Mouse (Mus musculus) macrophage (primary cell): ENCODE results near the gene Cntrl. TPM values are rescaled to one million over a fixed set of nuclear protein-coding genes. Genes with fewer than 3 reads are reported as not detected.
A peak's percentile ranks its signal among the peaks of the same experiment; 100 is the strongest.

ENCODE experiments used
- H3K27ac ChIP-seq: fragments of 350-480 bp; formaldehyde crosslinking; 2 replicates; pipeline ENCODE4 v1.9.0; 2021
- H3K36me3 ChIP-seq: fragments of 350-480 bp; formaldehyde crosslinking; 2 replicates; pipeline ENCODE4 v1.9.0; 2021; ENCODE audit errors: inconsistent target
- H3K4me3 ChIP-seq: fragments of 350-480 bp; formaldehyde crosslinking; 2 replicates; pipeline ENCODE4 v1.9.0; 2021; ENCODE audit errors: inconsistent target
- H3K79me2 ChIP-seq: fragments of 350-480 bp; formaldehyde crosslinking; 2 replicates; pipeline ENCODE4 v1.9.0; 2021; ENCODE audit errors: inconsistent target
- WGBS: methylation state at CpG from one replicate; pipeline ENCODE4 v1.1.7; 2026; ENCODE audit warnings: inconsistent platforms; ENCODE audit not compliant: missing documents; 5-methylcytosine and 5-hydroxymethylcytosine counted together
- polyA plus RNA-seq: library from polyadenylated mRNA; stranded (reverse); fragments of 250-400 nt; gene quantifications from 3 replicates; pipeline ENCODE4 v1.2.4, GENCODE M21; 2018; ENCODE audit warnings: inconsistent platforms

Gene Cntrl
- polyA plus RNA-seq, 1 experiment from 2014 or later, result 21.6 TPM

GRCm38 (mm10) chr2:35151303-35151882 is 42.1 kb downstream of the Cntrl start:
- no peaks in the 10 kb centered on the region for H3K79me2 ChIP-seq
- H3K4me3 ChIP-seq, result no peak overlapping the region
- no peak overlapping the region for H3K27ac ChIP-seq
- WGBS, result 77% methylated on average over 13 of the region's 13 CpGs
- H3K36me3 ChIP-seq, result peaks cover 81% of the 10 kb centered on the region

- Histone ChIP-seq H3K27ac (no peak overlapping the region), H3K4me3 (no peak overlapping the region), H3K36me3 (peaks cover 64% of the 10 kb centered on the region), H3K79me2 (no peaks in the 10 kb centered on the region)
- WGBS, result 9% methylated on average over 6 of the region's 6 CpGs
Measured at GRCm38 (mm10) chr2:35153179-35153578, 43.9 kb downstream of the Cntrl start.

GRCm38 (mm10) chr2:35153844-35154554 is 44.7 kb downstream of the Cntrl start:
- WGBS, result 89% methylated on average over 8 of the region's 8 CpGs

DNA sequence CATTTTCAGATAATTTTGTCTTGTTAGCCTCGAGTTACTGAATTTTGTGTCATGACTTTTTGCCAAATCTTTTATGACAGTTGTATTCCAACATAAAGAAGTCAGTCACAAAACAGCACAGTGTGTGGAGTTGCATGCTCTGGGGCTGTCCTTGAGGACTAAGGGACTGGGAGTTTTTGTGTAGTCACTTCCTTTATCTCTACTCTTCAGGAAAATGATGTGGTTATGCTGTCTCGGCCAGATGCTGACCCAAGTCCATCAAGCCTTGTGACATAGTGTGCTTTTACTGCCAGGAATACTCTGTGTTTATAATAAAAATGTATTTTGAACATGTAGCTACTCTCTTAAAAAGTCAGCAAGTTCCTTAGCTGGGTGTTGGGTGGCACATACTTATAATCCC is 47.7 kb downstream of the Cntrl start:
- H3K27ac ChIP-seq, result peak overlapping the region; percentile 34
- H3K4me3 ChIP-seq, result no peak overlapping the region
- peaks cover 35% of the 10 kb centered on the region for H3K36me3 ChIP-seq
- 27% methylated on average over 2 of the region's 2 CpGs for WGBS
- no peaks in the 10 kb centered on the region for H3K79me2 ChIP-seq

More at GRCm38 (mm10) chr2:35153844-35154554, 44.7 kb downstream of the Cntrl start:
- Histone ChIP-seq H3K4me3 (no peak overlapping the region), H3K36me3 (peaks cover 60% of the 10 kb centered on the region), H3K79me2 (no peaks in the 10 kb centered on the region), H3K27ac (no peak overlapping the region)

DNA sequence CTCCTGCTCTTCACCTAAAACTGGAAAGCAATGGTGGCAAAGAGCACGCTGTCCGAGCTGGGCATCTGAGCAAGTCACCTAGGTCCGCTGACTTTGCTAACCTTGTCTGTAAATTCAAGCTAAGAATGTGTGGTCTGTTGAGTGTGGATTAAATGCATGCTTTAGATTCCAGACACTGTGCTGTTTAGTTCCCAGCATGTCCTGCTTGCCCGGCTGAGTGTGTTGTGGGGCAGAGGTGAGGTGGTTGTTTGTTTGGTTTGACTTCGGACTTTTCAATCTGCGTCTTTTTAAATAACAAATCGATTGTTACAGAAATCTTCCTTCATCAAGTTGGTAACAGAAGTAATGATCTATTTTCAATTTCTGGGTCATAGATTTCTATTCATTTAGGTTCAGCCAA is 48.5 kb downstream of the Cntrl start:
- Histone ChIP-seq H3K4me3 (no peak overlapping the region), H3K27ac (no peak overlapping the region), H3K79me2 (no peaks in the 10 kb centered on the region), H3K36me3 (peaks cover 31% of the 10 kb centered on the region)
- 97% methylated on average over 7 of the region's 7 CpGs for WGBS

DNA sequence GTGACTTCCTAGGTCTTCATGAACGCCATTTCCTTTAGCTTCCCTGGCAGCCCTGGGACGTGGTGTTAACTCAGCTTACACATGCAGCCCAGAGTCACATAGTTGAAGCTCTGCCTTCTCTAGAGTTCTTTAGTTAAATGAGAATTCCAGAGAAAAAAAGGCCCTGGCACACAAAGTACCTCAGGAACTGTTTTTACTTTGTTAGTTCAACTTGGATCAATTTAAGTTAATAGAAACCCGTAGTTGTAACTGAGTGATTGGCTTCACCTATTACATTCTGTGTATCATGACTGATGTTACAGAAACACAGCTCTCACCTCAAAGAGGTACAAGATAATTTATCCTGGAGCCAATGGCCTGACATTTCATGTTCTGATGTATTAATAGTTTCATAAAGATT is 49.1 kb downstream of the Cntrl start:
- peaks cover 31% of the 10 kb centered on the region for H3K36me3 ChIP-seq
- H3K79me2 ChIP-seq, result no peaks in the 10 kb centered on the region
- no peak overlapping the region for H3K27ac ChIP-seq
- H3K4me3 ChIP-seq, result no peak overlapping the region
- WGBS, result 90% methylated on average over 3 of the region's 3 CpGs

DNA sequence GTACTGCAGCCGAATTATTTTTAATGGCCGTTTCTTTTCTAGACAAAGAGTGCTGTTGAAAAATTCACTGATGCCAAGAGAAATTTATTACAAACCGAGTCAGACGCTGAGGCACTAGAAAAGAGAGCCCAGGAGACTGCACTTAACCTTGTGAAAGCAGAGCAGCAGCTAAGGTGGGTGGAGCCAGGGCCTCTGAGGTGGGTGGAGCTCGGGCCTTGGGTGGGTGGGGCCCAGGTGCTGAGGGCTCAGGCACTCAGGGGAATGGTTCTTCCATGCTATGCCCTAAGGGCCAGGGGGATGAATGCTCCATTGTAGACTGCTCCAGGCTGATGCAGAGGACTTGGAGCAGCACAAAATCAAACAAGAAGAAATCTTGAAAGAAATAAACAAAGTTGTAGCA is 50.9 kb downstream of the Cntrl start:
- Histone ChIP-seq H3K27ac (no peak overlapping the region), H3K79me2 (no peaks in the 10 kb centered on the region), H3K36me3 (peaks cover 18% of the 10 kb centered on the region), H3K4me3 (no peak overlapping the region)
- 83% methylated on average over 5 of the region's 5 CpGs for WGBS

- no peaks in the 10 kb centered on the region for H3K79me2 ChIP-seq
- WGBS, result 86% methylated on average over 4 of the region's 4 CpGs
- H3K4me3 ChIP-seq, result no peak overlapping the region
- H3K36me3 ChIP-seq, result peaks cover 25% of the 10 kb centered on the region
- peak overlapping the region; percentile 41 for H3K27ac ChIP-seq
Measured at GRCm38 (mm10) chr2:35161846-35162488, 52.7 kb downstream of the Cntrl start.

DNA sequence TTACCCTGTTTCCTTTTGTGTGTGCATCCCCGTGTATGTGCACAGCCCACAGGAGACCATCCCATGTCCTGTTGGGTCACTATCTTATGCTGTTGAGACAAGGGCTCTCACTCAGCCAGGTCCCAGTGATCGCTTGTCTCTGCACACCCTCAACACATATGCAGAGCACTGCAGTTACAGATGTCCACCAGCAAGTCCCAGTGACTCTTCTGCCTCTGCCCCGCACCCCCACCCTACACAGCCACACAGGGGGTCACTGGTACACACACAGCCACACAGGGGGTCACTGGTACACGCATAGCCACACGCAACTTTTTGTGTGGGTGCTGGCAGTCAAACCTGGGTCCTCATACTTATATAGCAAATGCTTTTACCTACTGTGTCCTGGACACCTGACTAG is 54.1 kb downstream of the Cntrl start:
- Histone ChIP-seq H3K36me3 (peaks cover 39% of the 10 kb centered on the region), H3K27ac (peak overlapping the region; percentile 41), H3K79me2 (no peaks in the 10 kb centered on the region), H3K4me3 (no peak overlapping the region)
- 94% methylated on average over 5 of the region's 5 CpGs for WGBS

- Histone ChIP-seq H3K79me2 (no peaks in the 10 kb centered on the region), H3K27ac (no peak overlapping the region), H3K4me3 (no peak overlapping the region), H3K36me3 (peaks cover 49% of the 10 kb centered on the region)
- WGBS, result 100% methylated on average over 9 of the region's 13 CpGs
Measured at GRCm38 (mm10) chr2:35165416-35165815, 56.1 kb downstream of the Cntrl start.

DNA sequence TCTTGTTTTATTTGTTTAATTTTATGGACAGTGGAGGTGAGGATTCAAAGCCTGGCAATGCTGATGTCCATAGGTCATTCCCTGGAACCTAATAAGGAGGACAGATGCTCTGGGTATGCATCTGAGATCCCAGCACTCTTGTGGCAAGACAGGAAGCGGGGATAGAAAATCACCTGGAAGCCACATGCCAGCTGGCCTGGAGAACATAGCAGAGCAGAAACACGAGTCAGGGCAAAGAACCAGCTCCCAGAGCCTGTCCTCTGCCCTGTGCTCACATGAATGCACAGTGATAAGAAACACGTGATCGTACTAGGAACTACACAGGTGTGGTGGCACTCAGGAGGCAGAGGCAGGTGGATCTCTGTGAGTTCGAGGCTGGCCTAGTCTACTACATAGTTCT is 57.5 kb downstream of the Cntrl start:
- Histone ChIP-seq H3K4me3 (no peak overlapping the region), H3K27ac (no peak overlapping the region), H3K36me3 (peaks cover 62% of the 10 kb centered on the region), H3K79me2 (no peaks in the 10 kb centered on the region)
- 98% methylated on average over 5 of the region's 5 CpGs for WGBS

DNA sequence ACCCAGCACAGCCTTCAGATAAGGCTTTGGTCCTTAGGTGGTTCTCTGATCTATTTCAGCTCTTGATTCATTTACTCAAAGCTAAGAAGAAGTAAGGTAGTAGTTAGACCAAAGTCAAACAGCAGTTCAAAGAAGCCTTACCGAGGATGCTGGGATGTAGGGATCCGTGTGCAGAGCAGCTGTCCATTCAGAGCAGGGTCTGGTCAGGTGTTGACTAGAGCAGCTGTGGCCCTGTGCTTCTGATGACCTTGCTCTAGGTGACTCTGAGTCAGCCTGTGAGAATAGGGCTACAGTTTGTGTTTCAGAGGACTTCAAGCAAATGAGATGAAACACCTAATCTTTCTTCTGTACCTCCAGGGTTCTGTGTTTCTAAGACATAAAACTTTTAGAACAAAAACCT is 60.2 kb downstream of the Cntrl start:
- Histone ChIP-seq H3K79me2 (no peaks in the 10 kb centered on the region), H3K4me3 (no peak overlapping the region), H3K36me3 (peaks cover 73% of the 10 kb centered on the region), H3K27ac (no peak overlapping the region)
- 96% methylated on average over 2 of the region's 2 CpGs for WGBS

GRCm38 (mm10) chr2:35171341-35171861 is 62.1 kb downstream of the Cntrl start:
- H3K27ac ChIP-seq, result peak overlapping the region; percentile 24; the same call in 1 of the 2 replicates
- no peak overlapping the region for H3K4me3 ChIP-seq
- peaks cover 72% of the 10 kb centered on the region for H3K36me3 ChIP-seq
- WGBS, result 90% methylated on average over 10 of the region's 10 CpGs
- H3K79me2 ChIP-seq, result no peaks in the 10 kb centered on the region

DNA sequence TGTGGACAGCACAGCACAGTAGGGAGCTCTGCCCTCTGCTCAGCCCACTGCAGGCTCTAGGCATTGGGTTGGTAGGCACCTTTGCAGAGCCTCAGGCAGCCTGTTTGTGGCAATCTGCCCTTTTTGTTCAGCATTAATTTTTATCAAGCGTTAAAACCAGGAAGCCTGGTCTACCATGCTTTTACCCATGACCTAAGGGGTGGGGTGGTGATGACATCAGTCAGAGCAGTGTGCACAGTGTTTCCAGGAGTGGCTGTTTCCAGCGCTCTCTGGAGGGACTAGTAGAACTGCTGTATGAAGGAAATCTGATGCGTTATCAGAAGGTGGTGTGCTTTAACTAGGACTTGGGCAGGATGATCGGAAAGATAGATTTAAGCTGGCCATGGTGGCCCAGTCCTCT is 63.0 kb downstream of the Cntrl start:
- Histone ChIP-seq H3K27ac (peak overlapping the region; percentile 24; the same call in 1 of the 2 replicates), H3K4me3 (no peak overlapping the region), H3K79me2 (no peaks in the 10 kb centered on the region), H3K36me3 (peaks cover 64% of the 10 kb centered on the region)
- WGBS, result 73% methylated on average over 4 of the region's 4 CpGs

GRCm38 (mm10) chr2:35173666-35174065 is 64.4 kb downstream of the Cntrl start:
- no peaks in the 10 kb centered on the region for H3K79me2 ChIP-seq
- WGBS, result 96% methylated on average over 5 of the region's 5 CpGs
- H3K36me3 ChIP-seq, result peaks cover 62% of the 10 kb centered on the region
- peak overlapping the region; percentile 79 for H3K27ac ChIP-seq
- no peak overlapping the region for H3K4me3 ChIP-seq
